7 mouse cellular contexts compared by ENCODE assay signal in the genomic region with DNA sequence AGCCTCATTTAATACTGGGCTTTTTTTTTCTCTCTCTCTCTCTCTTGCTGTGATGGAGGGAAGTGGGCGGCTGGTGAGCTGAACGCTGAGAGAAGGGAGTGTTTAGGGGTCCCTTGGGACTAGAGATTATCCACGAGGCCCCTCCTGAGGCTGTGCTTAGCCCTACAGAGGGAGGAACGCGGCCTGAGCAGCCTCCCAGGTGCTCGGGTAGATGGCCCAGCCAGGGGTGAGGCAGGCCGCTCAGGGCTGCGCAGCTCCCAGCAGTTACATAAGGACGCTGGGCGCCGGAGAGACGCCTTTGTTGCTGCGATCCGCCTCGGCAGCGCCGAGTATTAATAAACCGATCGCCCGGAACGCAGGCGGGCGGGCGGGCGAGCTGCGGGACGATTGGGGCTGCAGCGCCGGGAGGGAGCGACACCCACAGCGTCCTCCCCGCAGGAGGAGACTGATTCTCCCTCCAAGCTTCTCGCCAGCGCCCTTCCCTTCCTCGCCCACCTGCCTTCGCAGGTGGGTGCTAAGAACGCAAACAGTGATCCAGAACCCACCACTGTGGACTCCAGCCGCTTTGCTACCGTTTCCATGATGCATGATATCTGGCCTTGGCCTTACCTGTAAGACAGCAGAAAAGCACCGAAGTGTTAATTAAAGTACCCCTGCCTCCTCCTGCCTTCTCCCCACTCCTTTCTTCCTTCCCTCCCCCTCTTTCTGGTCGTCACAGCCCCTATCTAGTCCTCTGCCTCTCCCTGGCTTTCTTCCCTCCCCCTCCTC. TPM values are rescaled to one million over a fixed set of nuclear protein-coding genes. Genes with fewer than 3 reads are reported as not detected.
DNase-seq lines count a peak whose midpoint lies in the region; ATAC-seq and TF ChIP-seq lines count a peak whose summit lies in the region.

No protein-coding gene starts in this region.

- H3K4me3 ChIP-seq in spleen, adult 2 months (ENCODE audit: extremely low read depth, insufficient read depth, insufficient read length), result peak overlapping the region; percentile 40; the same call in 1 of the 2 replicates
- peak overlapping the region; percentile 41 for H3K4me3 ChIP-seq in heart, embryonic 15.5 days
- H3K4me3 ChIP-seq in midbrain, embryonic 15.5 days, result peak overlapping the region; percentile 30

- ATAC-seq in heart, embryonic 15.5 days (replicated peaks; ENCODE audit: insufficient number of reproducible peaks, insufficient read depth, low FRiP score, low read depth), result no peak
- peak; percentile 44; the same call in 1 of the 2 replicates for ATAC-seq in midbrain, embryonic 15.5 days (replicated peaks)

- H3K4me1 ChIP-seq in spleen, adult 2 months (ENCODE audit: control insufficient read depth, insufficient read depth, insufficient read length), result peaks cover 17% of the 10 kb centered on the region; the same call in 1 of the 2 replicates
- peaks cover 9% of the 10 kb centered on the region for H3K4me1 ChIP-seq in heart, embryonic 15.5 days (replicated peaks)
- H3K4me1 ChIP-seq in midbrain, embryonic 15.5 days, result peaks cover 40% of the 10 kb centered on the region

- no peak overlapping the region for H3K27ac ChIP-seq in spleen, adult 2 months (ENCODE audit: insufficient read depth, low read length)
- H3K27ac ChIP-seq in heart, embryonic 15.5 days, result no peak overlapping the region
- H3K27ac ChIP-seq in midbrain, embryonic 15.5 days, result peak overlapping the region; percentile 75

- no peak for TF ChIP-seq CTCF in spleen, adult 2 months (IDR thresholded peaks at IDR 0.05; ENCODE audit: extremely low read depth, insufficient read depth, insufficient read length, insufficient replicate concordance)

- H3K36me3 ChIP-seq in spleen, adult 2 months (ENCODE audit: control insufficient read depth, insufficient read depth, low read length), result no peaks in the 10 kb centered on the region
- H3K36me3 ChIP-seq in heart, embryonic 15.5 days, result no peaks in the 10 kb centered on the region
- no peaks in the 10 kb centered on the region for H3K36me3 ChIP-seq in midbrain, embryonic 15.5 days (replicated peaks)

- DNase-seq in spleen, adult 2 months (ENCODE audit: low read depth in 1 of 2, low spot score in 2 of 2), result peak in 1 of 2 experiments; percentile 46
- no peak for DNase-seq in spleen, postnatal 10 days (ENCODE audit: low spot score in 2 of 2)
- DNase-seq in cerebellum, postnatal 25 days, result peak; percentile 74 to 76
- peak; percentile 70 for DNase-seq in layer of hippocampus, adult 9-11 months
- DNase-seq in thymus, postnatal 25 days, result peak; percentile 47

- TF ChIP-seq POLR2A in spleen, adult 2 months (IDR thresholded peaks at IDR 0.05; ENCODE audit: low read depth, low read length), result no peak

- H3K4me2 ChIP-seq in heart, embryonic 15.5 days, result peak overlapping the region; percentile 69
- H3K4me2 ChIP-seq in midbrain, embryonic 15.5 days, result peak overlapping the region; percentile 56

- H3K27me3 ChIP-seq in spleen, adult 2 months (ENCODE audit: control insufficient read depth, insufficient read depth, low read length), result no peaks in the 10 kb centered on the region
- H3K27me3 ChIP-seq in heart, embryonic 15.5 days, result peaks cover 80% of the 10 kb centered on the region
- no peaks in the 10 kb centered on the region for H3K27me3 ChIP-seq in midbrain, embryonic 15.5 days (replicated peaks)

- no peaks in the 10 kb centered on the region for H3K9me3 ChIP-seq in heart, embryonic 15.5 days (replicated peaks)
- H3K9me3 ChIP-seq in midbrain, embryonic 15.5 days, result no peaks in the 10 kb centered on the region

- H3K9ac ChIP-seq in heart, embryonic 15.5 days, result peak overlapping the region; percentile 42; the same call in 1 of the 2 replicates
- peak overlapping the region; percentile 51 for H3K9ac ChIP-seq in midbrain, embryonic 15.5 days

- 9% methylated on average over 41 of the region's 41 CpGs for WGBS in spleen, adult 2 months
- 3% methylated on average over 41 of the region's 41 CpGs for WGBS in heart, embryonic 15.5 days
- WGBS in midbrain, embryonic 15.5 days, result 1% methylated on average over 41 of the region's 41 CpGs

RNA-seq across cellular contexts. Expression of a gene that starts 7.1 kb away (rescaled TPM):
- polyA plus RNA-seq in spleen, adult 2 months (2012; rRNA removed), result 147 and 149 TPM in 2 replicates
- 19.7 and 31.6 TPM in 2 replicates for polyA plus RNA-seq in heart, embryonic 15.5 days (2015; fragmentation: Nextera tagmentation; extraction: Ambion mirVana)
- polyA plus RNA-seq in midbrain, embryonic 15.5 days (2015; fragmentation: Nextera tagmentation; extraction: Ambion mirVana), result 128 and 138 TPM in 2 replicates

Comparison
In these comparisons a context has a peak if more than half of its experiments do, and no peak if none do; other contexts are left out.
1. DNase-seq: peak in cerebellum, postnatal 25 days (2 of 2), layer of hippocampus, adult 9-11 months (single experiment) and thymus, postnatal 25 days (single experiment); none in spleen, postnatal 10 days (0 of 2).
2. Peak in every context shown above with its lines, with median percentiles within 50 percentile points of each other: H3K4me3 ChIP-seq.